Mouse (Mus musculus): ENCODE data around the gene Ccdc159. TPM values are rescaled to one million over a fixed set of nuclear protein-coding genes. Genes with fewer than 3 reads are reported as not detected.

The Ccdc159 gene
- polyA plus RNA-seq, 1 experiment from 2014 or later = 12.7 TPM

GRCm38 (mm10) chr9:21918035-21918592 is 9.2 kb upstream of the Ccdc159 start, which contains the start of gene Rab3d:
TSS of gene Rab3d (minus strand) at chr9:21918192.
- peak within 1 kb of the TSS; percentile 71 for H3K27ac ChIP-seq (ENCODE audit: low read length)
- no peaks in the 10 kb centered on the region for H3K9me3 ChIP-seq (replicated peaks; ENCODE audit: control insufficient read depth, low read length, poor library complexity, severe bottlenecking)
- H3K4me2 ChIP-seq (ENCODE audit: low read length) = peak within 1 kb of the TSS; percentile 77
- peak within 1 kb of the TSS; percentile 78 for H3K4me3 ChIP-seq (ENCODE audit: low read depth, low read length)
- peaks cover 3% of the 10 kb centered on the region; the same call in 1 of the 2 replicates for H3K27me3 ChIP-seq (ENCODE audit: control insufficient read depth, insufficient read depth, low read depth, low read length)
- ATAC-seq = peak; percentile 92
- peak within 1 kb of the TSS; percentile 81 for H3K9ac ChIP-seq (ENCODE audit: low read depth, low read length)
- H3K4me1 ChIP-seq (ENCODE audit: control insufficient read depth, insufficient read depth, low read length) = no peaks in the 10 kb centered on the region; the same call in 1 of the 2 replicates
- 0 out of 2 replicates have a peak, but pooled peaks cover 3% of the 10 kb centered on the region for H3K36me3 ChIP-seq (ENCODE audit: control insufficient read depth, insufficient read depth, low read length)
- WGBS = under 1% methylated on average over 33 of the region's 36 CpGs

DNA sequence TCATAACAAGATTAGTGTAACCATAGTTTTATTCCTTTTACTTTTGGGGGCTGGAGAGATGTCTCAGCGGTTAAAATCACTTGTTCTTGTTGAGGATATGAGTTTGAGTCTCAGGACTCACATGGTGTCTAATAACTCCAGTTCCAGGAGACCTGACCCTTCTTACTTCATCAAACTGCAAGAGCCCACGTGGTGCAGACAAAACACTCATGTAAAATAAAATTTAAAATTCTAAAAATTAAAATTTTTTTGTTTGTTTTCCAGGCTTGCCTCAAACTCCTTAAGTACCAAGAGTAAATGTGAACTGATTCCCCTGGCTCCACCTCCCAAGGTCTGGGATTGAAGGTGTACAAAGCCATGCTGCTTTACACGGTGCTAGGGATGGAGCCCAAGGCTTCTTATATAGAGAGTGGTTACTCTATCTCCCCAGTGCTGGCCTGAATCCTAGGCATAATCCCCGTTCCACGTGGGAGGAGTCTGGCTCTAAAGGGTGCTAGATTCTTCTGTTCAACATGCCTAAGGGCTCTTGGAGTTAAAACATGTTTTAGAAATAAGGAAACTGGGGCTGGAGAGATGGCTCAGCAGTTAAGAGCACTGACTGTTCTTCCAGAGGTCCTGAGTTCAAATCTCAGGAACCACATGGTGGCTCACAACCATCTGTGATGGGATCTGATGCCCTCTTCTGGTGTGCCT is 8.4 kb upstream of the Ccdc159 start:
- H3K36me3 ChIP-seq (ENCODE audit: control insufficient read depth, insufficient read depth, low read length) = 0 out of 2 replicates have a peak, but pooled peaks cover 3% of the 10 kb centered on the region
- no peak overlapping the region; the same call in 1 of the 2 replicates for H3K4me3 ChIP-seq (ENCODE audit: low read depth, low read length)
- WGBS = 21% methylated on average over 5 of the region's 5 CpGs
- H3K27me3 ChIP-seq (ENCODE audit: control insufficient read depth, insufficient read depth, low read depth, low read length) = peaks cover 3% of the 10 kb centered on the region; the same call in 1 of the 2 replicates
- no peaks in the 10 kb centered on the region; the same call in 1 of the 2 replicates for H3K4me1 ChIP-seq (ENCODE audit: control insufficient read depth, insufficient read depth, low read length)
- H3K9me3 ChIP-seq (replicated peaks; ENCODE audit: control insufficient read depth, low read length, poor library complexity, severe bottlenecking) = no peaks in the 10 kb centered on the region
- H3K27ac ChIP-seq (ENCODE audit: low read length) = no peak overlapping the region
- no peak overlapping the region; the same call in 1 of the 2 replicates for H3K9ac ChIP-seq (ENCODE audit: low read depth, low read length)
- peak overlapping the region; percentile 77 for H3K4me2 ChIP-seq (ENCODE audit: low read length)
- no peak for ATAC-seq

DNA sequence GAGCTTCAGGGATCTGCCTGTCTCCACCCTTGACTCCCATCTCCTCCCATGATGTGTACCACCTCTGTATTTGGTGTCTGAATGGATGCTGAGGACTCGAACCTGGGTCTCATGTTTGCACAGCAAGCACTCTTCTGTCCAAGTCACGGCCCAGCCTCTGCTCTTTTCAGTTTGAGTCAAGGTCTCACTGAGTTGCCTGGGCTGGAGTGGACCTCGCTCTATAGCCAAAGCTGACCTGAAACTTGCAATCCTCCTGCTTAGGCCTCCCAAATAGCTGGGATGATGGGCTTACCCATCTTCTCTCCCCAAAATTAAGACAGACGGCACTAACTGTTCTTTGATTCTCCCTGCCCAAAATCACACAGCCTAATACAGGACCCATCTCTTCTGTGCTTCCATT is 4.2 kb upstream of the Ccdc159 start:
- Histone ChIP-seq H3K36me3 (ENCODE audit: control insufficient read depth, insufficient read depth, low read length) (no peaks in the 10 kb centered on the region), H3K4me3 (ENCODE audit: low read depth, low read length) (no peak overlapping the region), H3K27me3 (ENCODE audit: control insufficient read depth, insufficient read depth, low read depth, low read length) (no peaks in the 10 kb centered on the region), H3K9ac (ENCODE audit: low read depth, low read length) (no peak overlapping the region), H3K4me1 (ENCODE audit: control insufficient read depth, insufficient read depth, low read length) (peaks cover 11% of the 10 kb centered on the region), H3K9me3 (replicated peaks; ENCODE audit: control insufficient read depth, low read length, poor library complexity, severe bottlenecking) (no peaks in the 10 kb centered on the region), H3K4me2 (ENCODE audit: low read length) (no peak overlapping the region), H3K27ac (ENCODE audit: low read length) (no peak overlapping the region)
- WGBS = 91% methylated on average over 4 of the region's 4 CpGs
- no peak for ATAC-seq

DNA sequence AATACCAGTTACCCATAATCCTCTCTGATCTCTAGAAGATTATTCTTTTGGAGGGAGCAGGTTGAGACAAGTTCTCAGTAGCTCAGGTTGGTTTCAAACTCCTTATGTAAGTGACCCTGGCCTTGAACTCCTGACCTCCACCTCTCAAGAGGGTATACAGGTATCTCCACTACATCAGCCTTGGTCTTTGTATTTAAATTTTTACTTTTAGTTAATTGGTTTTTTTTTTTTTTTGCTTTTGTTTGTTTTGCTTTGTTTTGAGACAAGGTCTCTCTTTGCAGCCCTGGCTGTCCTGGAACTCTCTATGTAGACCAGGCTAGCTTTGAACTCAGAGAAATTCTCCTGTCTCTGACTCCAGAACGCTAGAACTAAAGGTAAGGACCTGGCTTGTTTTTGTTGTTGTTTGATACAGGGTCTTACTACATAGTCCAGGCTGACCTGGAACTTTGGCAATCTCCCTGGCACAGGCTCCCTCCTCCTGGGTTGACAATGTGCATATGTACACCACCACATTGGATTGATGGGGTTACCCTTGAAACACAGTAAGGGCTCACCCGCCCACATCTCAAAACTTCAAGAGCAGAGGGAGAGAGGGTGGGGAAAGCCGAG is 3.7 kb upstream of the Ccdc159 start:
- 81% methylated on average over 3 of the region's 3 CpGs for WGBS
- Histone ChIP-seq H3K36me3 (ENCODE audit: control insufficient read depth, insufficient read depth, low read length) (no peaks in the 10 kb centered on the region), H3K4me3 (ENCODE audit: low read depth, low read length) (no peak overlapping the region), H3K9me3 (replicated peaks; ENCODE audit: control insufficient read depth, low read length, poor library complexity, severe bottlenecking) (no peaks in the 10 kb centered on the region), H3K4me2 (ENCODE audit: low read length) (no peak overlapping the region), H3K4me1 (ENCODE audit: control insufficient read depth, insufficient read depth, low read length) (peaks cover 11% of the 10 kb centered on the region), H3K27ac (ENCODE audit: low read length) (no peak overlapping the region), H3K9ac (ENCODE audit: low read depth, low read length) (no peak overlapping the region), H3K27me3 (ENCODE audit: control insufficient read depth, insufficient read depth, low read depth, low read length) (no peaks in the 10 kb centered on the region)
- ATAC-seq = no peak

DNA sequence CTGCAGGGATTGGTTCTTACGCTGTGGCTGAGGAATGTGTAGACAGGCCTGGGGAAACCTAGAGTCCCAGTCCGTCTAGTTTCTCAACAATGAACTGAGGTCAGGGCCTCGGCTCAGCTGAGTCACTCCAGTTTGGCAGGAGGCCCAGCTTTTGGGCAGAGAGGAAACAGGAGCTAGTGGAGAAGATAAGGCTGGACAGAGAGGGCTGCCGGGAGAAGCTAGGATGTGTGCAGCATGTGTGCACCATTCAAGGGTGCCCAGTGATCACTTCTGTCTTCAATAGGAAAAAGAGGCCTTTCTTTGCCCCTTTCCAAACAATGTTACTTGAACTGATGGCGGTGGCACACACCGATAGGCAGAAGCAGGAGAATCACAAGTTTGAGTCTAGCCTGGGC is 3.2 kb upstream of the Ccdc159 start:
- H3K4me2 ChIP-seq (ENCODE audit: low read length) = no peak overlapping the region
- no peak overlapping the region for H3K9ac ChIP-seq (ENCODE audit: low read depth, low read length)
- WGBS = 78% methylated on average over 6 of the region's 6 CpGs
- ATAC-seq = no peak
- no peak overlapping the region for H3K4me3 ChIP-seq (ENCODE audit: low read depth, low read length)
- peaks cover 11% of the 10 kb centered on the region for H3K4me1 ChIP-seq (ENCODE audit: control insufficient read depth, insufficient read depth, low read length)
- no peak overlapping the region for H3K27ac ChIP-seq (ENCODE audit: low read length)
- no peaks in the 10 kb centered on the region for H3K9me3 ChIP-seq (replicated peaks; ENCODE audit: control insufficient read depth, low read length, poor library complexity, severe bottlenecking)
- H3K27me3 ChIP-seq (ENCODE audit: control insufficient read depth, insufficient read depth, low read depth, low read length) = no peaks in the 10 kb centered on the region
- H3K36me3 ChIP-seq (ENCODE audit: control insufficient read depth, insufficient read depth, low read length) = no peaks in the 10 kb centered on the region

DNA sequence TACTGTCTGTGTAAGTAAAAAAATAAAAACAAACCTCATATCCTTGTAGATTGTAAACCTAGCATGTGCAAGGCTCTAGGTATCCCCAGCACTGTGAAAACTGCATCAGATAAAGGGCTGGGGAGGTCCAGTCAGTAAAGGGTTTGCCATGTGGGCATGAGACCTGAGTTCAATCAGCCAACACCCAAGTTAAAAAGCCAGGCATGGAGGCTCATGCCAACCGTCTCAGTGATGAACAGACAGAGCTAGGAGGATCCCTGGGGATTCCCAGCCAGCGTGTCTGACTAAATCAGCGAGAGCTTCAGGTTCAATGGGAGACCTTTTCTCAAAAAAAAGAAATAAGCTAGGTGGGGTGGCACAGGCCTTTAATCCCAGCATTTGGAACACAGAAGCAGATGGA is 2.2 kb upstream of the Ccdc159 start:
- Histone ChIP-seq H3K27me3 (ENCODE audit: control insufficient read depth, insufficient read depth, low read depth, low read length) (no peaks in the 10 kb centered on the region), H3K4me1 (ENCODE audit: control insufficient read depth, insufficient read depth, low read length) (peaks cover 11% of the 10 kb centered on the region), H3K9ac (ENCODE audit: low read depth, low read length) (no peak overlapping the region), H3K36me3 (ENCODE audit: control insufficient read depth, insufficient read depth, low read length) (no peaks in the 10 kb centered on the region), H3K9me3 (replicated peaks; ENCODE audit: control insufficient read depth, low read length, poor library complexity, severe bottlenecking) (no peaks in the 10 kb centered on the region), H3K27ac (ENCODE audit: low read length) (no peak overlapping the region), H3K4me2 (ENCODE audit: low read length) (no peak overlapping the region), H3K4me3 (ENCODE audit: low read depth, low read length) (no peak overlapping the region)
- 87% methylated on average over 3 of the region's 3 CpGs for WGBS
- no peak for ATAC-seq

GRCm38 (mm10) chr9:21925506-21925905 is 1.8 kb upstream of the Ccdc159 start:
- Histone ChIP-seq H3K9ac (ENCODE audit: low read depth, low read length) (no peak overlapping the region), H3K27me3 (ENCODE audit: control insufficient read depth, insufficient read depth, low read depth, low read length) (no peaks in the 10 kb centered on the region), H3K27ac (ENCODE audit: low read length) (no peak overlapping the region), H3K4me3 (ENCODE audit: low read depth, low read length) (no peak overlapping the region), H3K4me1 (ENCODE audit: control insufficient read depth, insufficient read depth, low read length) (peaks cover 11% of the 10 kb centered on the region), H3K36me3 (ENCODE audit: control insufficient read depth, insufficient read depth, low read length) (no peaks in the 10 kb centered on the region), H3K4me2 (ENCODE audit: low read length) (no peak overlapping the region), H3K9me3 (replicated peaks; ENCODE audit: control insufficient read depth, low read length, poor library complexity, severe bottlenecking) (no peaks in the 10 kb centered on the region)
- 97% methylated on average over 1 of the region's 1 CpGs for WGBS
- no peak for ATAC-seq

- Histone ChIP-seq H3K4me3 (ENCODE audit: low read depth, low read length) (peak overlapping the region; percentile 51), H3K9ac (ENCODE audit: low read depth, low read length) (peak overlapping the region; percentile 69), H3K36me3 (ENCODE audit: control insufficient read depth, insufficient read depth, low read length) (no peaks in the 10 kb centered on the region), H3K27me3 (ENCODE audit: control insufficient read depth, insufficient read depth, low read depth, low read length) (no peaks in the 10 kb centered on the region), H3K27ac (ENCODE audit: low read length) (peak overlapping the region; percentile 77; the same call in 1 of the 2 replicates), H3K9me3 (replicated peaks; ENCODE audit: control insufficient read depth, low read length, poor library complexity, severe bottlenecking) (no peaks in the 10 kb centered on the region), H3K4me2 (ENCODE audit: low read length) (peak overlapping the region; percentile 67), H3K4me1 (ENCODE audit: control insufficient read depth, insufficient read depth, low read length) (peaks cover 11% of the 10 kb centered on the region)
- WGBS = 81% methylated on average over 6 of the region's 6 CpGs
- no peak for ATAC-seq
Observed at GRCm38 (mm10) chr9:21926155-21926554, 1.1 kb upstream of the Ccdc159 start.

DNA sequence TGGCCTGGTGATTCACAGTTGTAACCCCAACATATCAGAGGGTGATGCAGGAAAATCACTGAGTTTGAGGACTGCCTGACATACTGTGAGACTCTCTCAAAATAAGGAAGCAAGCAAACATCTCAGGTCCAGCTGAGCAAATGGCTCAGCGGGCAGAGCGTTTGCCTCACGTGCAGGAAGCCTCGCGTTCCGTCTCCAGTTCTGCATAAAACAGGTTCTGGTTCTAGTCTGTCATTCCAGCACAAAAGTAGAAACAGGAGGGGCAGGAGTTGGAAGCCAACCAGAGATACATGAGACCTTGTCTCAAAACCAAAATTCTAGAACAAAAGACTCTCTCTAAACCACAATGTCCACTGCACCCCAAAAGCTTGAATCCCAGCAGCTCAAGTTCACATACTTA is 487 bp upstream of the Ccdc159 start:
- Histone ChIP-seq H3K4me3 (ENCODE audit: low read depth, low read length) (peak overlapping the region; percentile 51), H3K9ac (ENCODE audit: low read depth, low read length) (peak overlapping the region; percentile 69), H3K36me3 (ENCODE audit: control insufficient read depth, insufficient read depth, low read length) (no peaks in the 10 kb centered on the region), H3K27ac (ENCODE audit: low read length) (peak overlapping the region; percentile 77), H3K4me1 (ENCODE audit: control insufficient read depth, insufficient read depth, low read length) (peaks cover 11% of the 10 kb centered on the region), H3K27me3 (ENCODE audit: control insufficient read depth, insufficient read depth, low read depth, low read length) (no peaks in the 10 kb centered on the region), H3K9me3 (replicated peaks; ENCODE audit: control insufficient read depth, low read length, poor library complexity, severe bottlenecking) (no peaks in the 10 kb centered on the region), H3K4me2 (ENCODE audit: low read length) (peak overlapping the region; percentile 67)
- 3% methylated on average over 6 of the region's 6 CpGs for WGBS
- 0 out of 2 replicates have a peak, but pooled peaks have one; percentile 0 for ATAC-seq
